Mouse (Mus musculus) left cerebral cortex, postnatal 4 days (tissue): ENCODE data around the gene Papln. TPM values are rescaled to one million over a fixed set of nuclear protein-coding genes. Genes with fewer than 3 reads are reported as not detected.

Experiments used
- DNase-seq: peaks from one replicate; pipeline ENCODE4 v3.0.0-alpha.2; 2022
- intact Hi-C: fragments of 180-260 bp; cut with DNase I; formaldehyde crosslinking; loops from one replicate; pipeline ENCODE4 v1.15.1; 2025
- total RNA-seq, 2 experiments: library from RNA; stranded (reverse); gene quantifications; 2 replicates each; pipeline ENCODE4 v1.2.3; 2021

Gene Papln
- total RNA-seq, 2 experiments from 2014 or later = 9.5 to 10.5 TPM

- no peak for DNase-seq
- intact Hi-C loops = no loop called here
These were observed 40.2 kb downstream of the Papln start for GRCm38 (mm10) chr12:83803641-83804040.

GRCm38 (mm10) chr12:83811901-83812300 is 48.5 kb downstream of the Papln start:
- intact Hi-C loops = no loop called here
- no peak for DNase-seq

- DNase-seq = no peak
- intact Hi-C loops = no loop called here
These were observed 53.2 kb downstream of the Papln start for GRCm38 (mm10) chr12:83816616-83817015.

GRCm38 (mm10) chr12:83830424-83830823 is 67.0 kb downstream of the Papln start:
- intact Hi-C loops = no loop called here

GRCm38 (mm10) chr12:83833979-83834378 is 70.5 kb downstream of the Papln start:
- no peak for DNase-seq
- intact Hi-C loops = no loop called here

More at GRCm38 (mm10) chr12:83830424-83830823, 67.0 kb downstream of the Papln start:
- no peak for DNase-seq

GRCm38 (mm10) chr12:83841409-83842190 is 78.2 kb downstream of the Papln start:
- intact Hi-C loops = no loop called here
- DNase-seq = no peak

Other genes with a start within 250 kb of the Papln start
- 10 to 100 TPM; 36.6 to 43.1 TPM for gene Dcaf4, start 243.2 kb upstream of the Papln start, total RNA-seq
- 10 to 100 TPM; 41.6 to 42.0 TPM for gene Zfyve1, start 166.4 kb upstream of the Papln start, total RNA-seq
- gene Rbm25, start 132.4 kb upstream of the Papln start, total RNA-seq = 100 to 1,000 TPM; 159 to 163 TPM
- 10 to 100 TPM; 70.8 to 78.0 TPM for gene Psen1, start 75.5 kb upstream of the Papln start, total RNA-seq
- 10 to 100 TPM; 16.5 to 17.8 TPM for gene Numb, start 158.3 kb downstream of the Papln start, total RNA-seq
- gene Riox1, start 187.0 kb downstream of the Papln start, total RNA-seq = 10 to 100 TPM; 16.2 to 17.1 TPM
- under 1 TPM in 1 of 2 experiments, not detected in 1; 0.14 TPM for gene Heatr4, start 221.2 kb downstream of the Papln start, total RNA-seq
- 1 to 10 TPM; 6.6 to 6.9 TPM for gene Acot2, start 224.2 kb downstream of the Papln start, total RNA-seq
- gene Acot1, start 245.9 kb downstream of the Papln start, total RNA-seq = 10 to 100 TPM; 51.5 to 51.9 TPM